Mouse (Mus musculus): ENCODE measurements around the gene Slc29a3.

DNA sequence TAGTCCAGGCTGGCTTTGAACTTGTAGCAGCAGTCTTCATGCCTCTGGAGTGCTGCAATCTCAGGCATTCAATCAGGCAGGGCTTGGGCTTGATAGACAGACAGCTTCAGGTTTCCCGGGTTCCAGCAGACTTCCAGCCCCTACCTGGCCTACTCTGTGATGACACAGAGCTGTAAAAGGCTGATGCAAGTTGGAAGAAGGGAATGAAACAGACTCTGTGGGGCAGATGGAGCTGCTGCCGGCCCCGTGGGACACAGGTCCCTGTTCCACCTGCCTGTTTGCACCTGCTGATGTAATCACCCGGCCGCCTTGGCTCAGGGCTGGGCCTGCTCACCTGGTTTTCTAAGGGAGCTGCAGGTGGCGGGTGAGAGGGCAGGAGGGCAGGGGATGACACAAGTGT lies 38.3 kb upstream of the Slc29a3 start:
- TF ChIP-seq POLR2A (IDR thresholded peaks at IDR 0.05; ENCODE audit: extremely low read depth, insufficient read depth, low read length) (no peak), CTCF (IDR thresholded peaks at IDR 0.05; ENCODE audit: low read depth, low read length) (no peak)
